9 mouse cellular contexts compared by ENCODE assay signal in the genomic region with DNA sequence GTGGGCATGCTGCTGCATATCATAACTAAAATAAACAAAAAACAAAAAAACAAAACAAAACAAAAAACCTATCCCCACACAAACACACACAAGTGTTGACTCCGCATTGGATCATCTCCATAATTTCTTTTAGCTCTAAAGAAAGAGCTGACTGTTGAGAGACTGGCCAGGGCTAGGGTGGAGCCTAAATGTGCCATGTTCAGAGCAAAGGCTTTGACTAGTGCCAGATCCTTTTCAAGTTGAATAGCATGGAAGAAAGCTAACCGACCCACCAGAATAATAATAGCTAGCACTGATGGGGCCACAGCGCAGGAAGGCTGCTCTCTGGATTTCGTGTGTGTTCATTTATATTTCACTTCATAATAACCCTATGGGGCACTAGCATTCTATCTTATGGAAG. TPM values are rescaled to one million over a fixed set of nuclear protein-coding genes. Genes with fewer than 3 reads are reported as not detected.
DNase-seq lines count a peak whose midpoint lies in the region; ATAC-seq lines count a peak whose summit lies in the region.
"Had no signal": no experiment of that assay in that cellular context is flagged by ENCODE, and none has a peak within 500 bp of the region (broad histone marks: within the 10 kb centered on the region; RNA-seq: fewer than 3 reads in every experiment).

No protein-coding gene starts in this region.

- intact Hi-C loops in left cerebral cortex, postnatal 4 days (cut with DNase I), result no loop called here

- H3K4me3 ChIP-seq in embryonic facial prominence, embryonic 12.5 days, result no peak overlapping the region
- no peak overlapping the region for H3K4me3 ChIP-seq in hindbrain, embryonic 10.5 days
- H3K4me3 ChIP-seq in midbrain, embryonic 12.5 days, result no peak overlapping the region
- H3K4me3 ChIP-seq in kidney, embryonic 14.5 days (ENCODE audit: low read length), result no peak overlapping the region

- no peaks in the 10 kb centered on the region for H3K27me3 ChIP-seq in embryonic facial prominence, embryonic 12.5 days
- H3K27me3 ChIP-seq in hindbrain, embryonic 10.5 days (ENCODE audit: insufficient read depth, poor library complexity, severe bottlenecking), result no peaks in the 10 kb centered on the region
- no peaks in the 10 kb centered on the region for H3K27me3 ChIP-seq in midbrain, embryonic 12.5 days
- no peaks in the 10 kb centered on the region for H3K27me3 ChIP-seq in kidney, embryonic 14.5 days (ENCODE audit: control insufficient read depth, insufficient read depth, low read length)

- peaks cover 45% of the 10 kb centered on the region for H3K4me1 ChIP-seq in embryonic facial prominence, embryonic 12.5 days
- peaks cover 68% of the 10 kb centered on the region for H3K4me1 ChIP-seq in hindbrain, embryonic 10.5 days (replicated peaks)
- H3K4me1 ChIP-seq in midbrain, embryonic 12.5 days, result peaks cover 65% of the 10 kb centered on the region
- peaks cover 47% of the 10 kb centered on the region for H3K4me1 ChIP-seq in kidney, embryonic 14.5 days (ENCODE audit: control insufficient read depth, insufficient read depth, low read length)

- H3K9me3 ChIP-seq in embryonic facial prominence, embryonic 12.5 days, result no peaks in the 10 kb centered on the region
- no peaks in the 10 kb centered on the region for H3K9me3 ChIP-seq in hindbrain, embryonic 10.5 days
- H3K9me3 ChIP-seq in midbrain, embryonic 12.5 days, result no peaks in the 10 kb centered on the region
- no peaks in the 10 kb centered on the region for H3K9me3 ChIP-seq in kidney, embryonic 14.5 days (ENCODE audit: control insufficient read depth, low read length)

- no peaks in the 10 kb centered on the region for H3K36me3 ChIP-seq in embryonic facial prominence, embryonic 12.5 days
- no peaks in the 10 kb centered on the region for H3K36me3 ChIP-seq in hindbrain, embryonic 10.5 days
- H3K36me3 ChIP-seq in midbrain, embryonic 12.5 days, result no peaks in the 10 kb centered on the region
- no peaks in the 10 kb centered on the region for H3K36me3 ChIP-seq in kidney, embryonic 14.5 days (ENCODE audit: control insufficient read depth, insufficient read depth, low read length)

- WGBS in embryonic facial prominence, embryonic 12.5 days, result 79% methylated on average over 4 of the region's 4 CpGs
- WGBS in hindbrain, embryonic 10.5 days, result 60% methylated on average over 4 of the region's 4 CpGs
- WGBS in midbrain, embryonic 12.5 days, result 40% methylated on average over 4 of the region's 4 CpGs
- 81% methylated on average over 4 of the region's 4 CpGs for WGBS in kidney, embryonic 14.5 days

- no peak overlapping the region for H3K4me2 ChIP-seq in embryonic facial prominence, embryonic 12.5 days (replicated peaks)
- 0 out of 2 replicates have a peak overlapping the region, but pooled peaks have one; percentile 34 for H3K4me2 ChIP-seq in midbrain, embryonic 12.5 days (replicated peaks)
- H3K4me2 ChIP-seq in kidney, embryonic 14.5 days (replicated peaks; ENCODE audit: low read depth, low read length), result no peak overlapping the region
- H3K4me2 ChIP-seq: heart, embryonic 11.5 days had no signal

- ATAC-seq in embryonic facial prominence, embryonic 12.5 days (ENCODE audit: insufficient number of reproducible peaks, insufficient read depth, low FRiP score, low TSS enrichment), result no peak
- ATAC-seq in midbrain, embryonic 12.5 days (ENCODE audit: low FRiP score, low read depth), result no peak
- no peak for ATAC-seq in kidney, embryonic 14.5 days (ENCODE audit: low FRiP score, low TSS enrichment)

- DNase-seq in left cerebral cortex, postnatal 4 days, result peak; percentile 40
- no peak for DNase-seq in left cerebral cortex, adult 11 months (ENCODE audit: low spot score)
- DNase-seq in hindbrain, embryonic 10.5 days (ENCODE audit: low spot score), result no peak
- DNase-seq in spleen, postnatal 36 days (ENCODE audit: low spot score in 2 of 2), result no peak
- no peak for DNase-seq in thymus, postnatal 36 days

- no peak overlapping the region for H3K9ac ChIP-seq in embryonic facial prominence, embryonic 12.5 days
- H3K9ac ChIP-seq in midbrain, embryonic 12.5 days (replicated peaks), result no peak overlapping the region
- H3K9ac ChIP-seq in kidney, embryonic 14.5 days (ENCODE audit: low read depth, low read length), result no peak overlapping the region

- 0 out of 2 replicates have a peak overlapping the region, but pooled peaks have one; percentile 95 for H3K27ac ChIP-seq in embryonic facial prominence, embryonic 12.5 days
- H3K27ac ChIP-seq in hindbrain, embryonic 10.5 days, result peak overlapping the region; percentile 94
- peak overlapping the region; percentile 93 for H3K27ac ChIP-seq in midbrain, embryonic 12.5 days (replicated peaks)
- no peak overlapping the region for H3K27ac ChIP-seq in kidney, embryonic 14.5 days (ENCODE audit: low read depth, low read length)

RNA-seq across cellular contexts. Expression of a gene that starts 48.5 kb away (rescaled TPM):
- 10 to 100 TPM; 47.2 to 54.4 TPM for total RNA-seq in left cerebral cortex, postnatal 4 days (2021)
- polyA plus RNA-seq in embryonic facial prominence, embryonic 12.5 days (2016; fragmentation: Nextera tagmentation; extraction: Ambion mirVana), result 115 and 124 TPM in 2 replicates
- polyA plus RNA-seq in hindbrain, embryonic 10.5 days (2016; fragmentation: Nextera tagmentation; extraction: Ambion mirVana), result 106 and 117 TPM in 2 replicates
- 91.2 and 98.0 TPM in 2 replicates for polyA plus RNA-seq in midbrain, embryonic 12.5 days (2016; fragmentation: Nextera tagmentation; extraction: Ambion mirVana)
- 166 and 175 TPM in 2 replicates for polyA plus RNA-seq in kidney, embryonic 14.5 days (2014; fragmentation: Nextera tagmentation; extraction: Ambion mirVana)
